Mouse (Mus musculus) olfactory bulb, adult 2 months (tissue): Measurements from ENCODE around the gene Cdx2. TPM values are rescaled to one million over a fixed set of nuclear protein-coding genes. Genes with fewer than 3 reads are reported as not detected.

Source experiments
- H3K27ac ChIP-seq: fragments of 200-500 bp; 2 replicates; pipeline ENCODE4 v1.5.1; 2012; ENCODE audit warnings: low read depth, low read length; ENCODE audit not compliant: insufficient read depth
- H3K4me1 ChIP-seq: fragments of 200-500 bp; 2 replicates; pipeline ENCODE4 v1.6.1; 2012; ENCODE audit warnings: low read length; ENCODE audit not compliant: control insufficient read depth, insufficient read depth
- H3K4me3 ChIP-seq: fragments of 200-500 bp; 2 replicates; pipeline ENCODE4 v1.5.1; 2012; ENCODE audit warnings: mild to moderate bottlenecking, low read depth, low read length, moderate library complexity; ENCODE audit not compliant: insufficient read depth
- CTCF ChIP-seq: fragments of 200-500 bp; IDR thresholded peaks from 2 replicates; pipeline ENCODE4 v1.5.1; 2012; ENCODE audit warnings: low read depth, mild to moderate bottlenecking, low read length, moderate library complexity; ENCODE audit not compliant: insufficient read depth
- POLR2A ChIP-seq: fragments of 200-500 bp; IDR thresholded peaks from 2 replicates; pipeline ENCODE4 v1.6.1; 2012; ENCODE audit warnings: mild to moderate bottlenecking, low read depth, low read length, moderate library complexity; ENCODE audit not compliant: insufficient read depth
- WGBS: fragments of 180-500 bp; shearing (Covaris S2); methylation state at CpG from one replicate; pipeline ENCODE4 v1.1.7; 2018; 5-methylcytosine and 5-hydroxymethylcytosine counted together
- polyA plus RNA-seq: library from polyadenylated mRNA; stranded (reverse); fragments of >200 nt; gene quantifications from 2 replicates; pipeline ENCODE4 v1.2.4, GENCODE M21; 2012; ENCODE audit warnings: low replicate concordance; ENCODE audit not compliant: missing spikeins, insufficient read depth, insufficient read length

Gene Cdx2
- polyA plus RNA-seq, 1 experiment = not detected

- TF ChIP-seq POLR2A = no peak
- no peak for TF ChIP-seq CTCF
- 3% methylated on average over 21 of the region's 21 CpGs for WGBS
- no peak overlapping the region for H3K27ac ChIP-seq
- no peak overlapping the region for H3K4me3 ChIP-seq
- H3K4me1 ChIP-seq = no peaks in the 10 kb centered on the region; the same call in 1 of the 2 replicates
These were observed 5.9 kb downstream of the Cdx2 start for GRCm38 (mm10) chr5:147300917-147301780.

GRCm38 (mm10) chr5:147300001-147300363, 7.1 kb downstream of the Cdx2 start:
- H3K4me1 ChIP-seq = no peaks in the 10 kb centered on the region; the same call in 1 of the 2 replicates
- no peak overlapping the region for H3K27ac ChIP-seq
- WGBS = 2% methylated on average over 4 of the region's 4 CpGs
- no peak for TF ChIP-seq CTCF
- TF ChIP-seq POLR2A = no peak
- no peak overlapping the region for H3K4me3 ChIP-seq

GRCm38 (mm10) chr5:147299255-147300000, 7.6 kb downstream of the Cdx2 start:
- no peaks in the 10 kb centered on the region; the same call in 1 of the 2 replicates for H3K4me1 ChIP-seq
- no peak overlapping the region for H3K4me3 ChIP-seq
- TF ChIP-seq POLR2A (no peak), CTCF (no peak; the same call in 1 of the 2 replicates)
- no peak overlapping the region for H3K27ac ChIP-seq
- WGBS = 1% methylated on average over 41 of the region's 41 CpGs

GRCm38 (mm10) chr5:147297249-147297648, 9.8 kb downstream of the Cdx2 start:
- Histone ChIP-seq H3K27ac (no peak overlapping the region), H3K4me1 (no peaks in the 10 kb centered on the region), H3K4me3 (no peak overlapping the region)
- WGBS = 53% methylated on average over 5 of the region's 5 CpGs
- no peak for TF ChIP-seq POLR2A
- TF ChIP-seq CTCF = no peak

- no peak overlapping the region for H3K27ac ChIP-seq
- no peaks in the 10 kb centered on the region for H3K4me1 ChIP-seq
- TF ChIP-seq POLR2A (no peak), CTCF (peak; percentile 26; the same call in 1 of the 2 replicates)
- H3K4me3 ChIP-seq = no peak overlapping the region
- 13% methylated on average over 20 of the region's 20 CpGs for WGBS
These were observed 12.9 kb downstream of the Cdx2 start for GRCm38 (mm10) chr5:147294121-147294520.

GRCm38 (mm10) chr5:147293127-147293910, 13.8 kb downstream of the Cdx2 start:
- WGBS = 19% methylated on average over 18 of the region's 18 CpGs
- no peak overlapping the region for H3K27ac ChIP-seq
- H3K4me1 ChIP-seq = no peaks in the 10 kb centered on the region
- no peak overlapping the region for H3K4me3 ChIP-seq
- TF ChIP-seq CTCF = peak; percentile 82
- no peak for TF ChIP-seq POLR2A

GRCm38 (mm10) chr5:147292506-147293120, 14.5 kb downstream of the Cdx2 start:
- no peak overlapping the region for H3K27ac ChIP-seq
- no peaks in the 10 kb centered on the region for H3K4me1 ChIP-seq
- WGBS = 47% methylated on average over 13 of the region's 13 CpGs
- H3K4me3 ChIP-seq = no peak overlapping the region
- no peak for TF ChIP-seq CTCF
- TF ChIP-seq POLR2A = no peak

GRCm38 (mm10) chr5:147291764-147292505, 15.1 kb downstream of the Cdx2 start:
- no peak overlapping the region for H3K4me3 ChIP-seq
- H3K27ac ChIP-seq = no peak overlapping the region
- H3K4me1 ChIP-seq = no peaks in the 10 kb centered on the region
- 41% methylated on average over 16 of the region's 16 CpGs for WGBS
- no peak for TF ChIP-seq POLR2A
